Mouse (Mus musculus) NIH3T3 (cell line): Measurements from ENCODE around the gene Tspan9.

ENCODE experiments used
- DNase-seq: peaks from one replicate; pipeline ENCODE4 v3.0.0-alpha.2; 2012; ENCODE audit warnings: low read depth

The Tspan9 gene

GRCm38 (mm10) chr6:128076104-128077020 is 67.0 kb downstream of the Tspan9 start:
- no peak for DNase-seq

GRCm38 (mm10) chr6:128075453-128076003 is 67.9 kb downstream of the Tspan9 start:
- DNase-seq, result no peak

- DNase-seq, result no peak
Observed at GRCm38 (mm10) chr6:128070921-128071558, 72.4 kb downstream of the Tspan9 start.

- no peak for DNase-seq
Observed at GRCm38 (mm10) chr6:128070072-128070872, 73.1 kb downstream of the Tspan9 start.

- no peak for DNase-seq
Observed at GRCm38 (mm10) chr6:128068144-128068543, 75.2 kb downstream of the Tspan9 start.

- no peak for DNase-seq
Observed at GRCm38 (mm10) chr6:128065982-128066381, 77.4 kb downstream of the Tspan9 start.

GRCm38 (mm10) chr6:128063501-128063900 is 79.9 kb downstream of the Tspan9 start:
- peak; percentile 60 for DNase-seq

GRCm38 (mm10) chr6:128062784-128063183 is 80.6 kb downstream of the Tspan9 start:
- DNase-seq, result no peak

GRCm38 (mm10) chr6:128062216-128062615 is 81.2 kb downstream of the Tspan9 start:
- DNase-seq, result no peak

- no peak for DNase-seq
Observed at GRCm38 (mm10) chr6:128061342-128061741, 82.1 kb downstream of the Tspan9 start.

- DNase-seq, result no peak
Observed at GRCm38 (mm10) chr6:128058570-128058969, 84.8 kb downstream of the Tspan9 start.

- DNase-seq, result no peak
Observed at GRCm38 (mm10) chr6:128058157-128058556, 85.2 kb downstream of the Tspan9 start.

GRCm38 (mm10) chr6:128053000-128053732 is 90.2 kb downstream of the Tspan9 start:
- no peak for DNase-seq

GRCm38 (mm10) chr6:128047671-128048070 is 95.7 kb downstream of the Tspan9 start:
- DNase-seq, result no peak

GRCm38 (mm10) chr6:128047239-128047638 is 96.2 kb downstream of the Tspan9 start:
- no peak for DNase-seq

- DNase-seq, result peak; percentile 73
Observed at GRCm38 (mm10) chr6:128046799-128047198, 96.6 kb downstream of the Tspan9 start.

- no peak for DNase-seq
Observed at GRCm38 (mm10) chr6:128044691-128045090, 98.7 kb downstream of the Tspan9 start.

- DNase-seq, result peak; percentile 58
Observed at GRCm38 (mm10) chr6:128043486-128043885, 99.9 kb downstream of the Tspan9 start.

GRCm38 (mm10) chr6:128041836-128042235 is 101.6 kb downstream of the Tspan9 start:
- peak; percentile 22 for DNase-seq

- peak; percentile 43 for DNase-seq
Observed at GRCm38 (mm10) chr6:128039077-128039766, 104.2 kb downstream of the Tspan9 start.

- no peak for DNase-seq
Observed at GRCm38 (mm10) chr6:128038568-128038967, 104.8 kb downstream of the Tspan9 start.
